Mouse (Mus musculus): Measurements from ENCODE around the gene Muc5b.

GRCm38 (mm10) chr7:141805384-141805783 lies 33.5 kb upstream of the Muc5b start:
- TF ChIP-seq CTCF (IDR thresholded peaks at IDR 0.05; ENCODE audit: control insufficient read depth, insufficient read depth, low read length), result no peak
- no peak for TF ChIP-seq POLR2A (IDR thresholded peaks at IDR 0.05; ENCODE audit: borderline replicate concordance, control insufficient read depth, low read depth, low read length)
